Mouse (Mus musculus): ENCODE measurements around the gene Ppp1r15a. TPM values are rescaled to one million over a fixed set of nuclear protein-coding genes. Genes with fewer than 3 reads are reported as not detected.

Gene Ppp1r15a
- polyA plus RNA-seq, 1 experiment from 2014 or later, result 21.9 TPM

DNA sequence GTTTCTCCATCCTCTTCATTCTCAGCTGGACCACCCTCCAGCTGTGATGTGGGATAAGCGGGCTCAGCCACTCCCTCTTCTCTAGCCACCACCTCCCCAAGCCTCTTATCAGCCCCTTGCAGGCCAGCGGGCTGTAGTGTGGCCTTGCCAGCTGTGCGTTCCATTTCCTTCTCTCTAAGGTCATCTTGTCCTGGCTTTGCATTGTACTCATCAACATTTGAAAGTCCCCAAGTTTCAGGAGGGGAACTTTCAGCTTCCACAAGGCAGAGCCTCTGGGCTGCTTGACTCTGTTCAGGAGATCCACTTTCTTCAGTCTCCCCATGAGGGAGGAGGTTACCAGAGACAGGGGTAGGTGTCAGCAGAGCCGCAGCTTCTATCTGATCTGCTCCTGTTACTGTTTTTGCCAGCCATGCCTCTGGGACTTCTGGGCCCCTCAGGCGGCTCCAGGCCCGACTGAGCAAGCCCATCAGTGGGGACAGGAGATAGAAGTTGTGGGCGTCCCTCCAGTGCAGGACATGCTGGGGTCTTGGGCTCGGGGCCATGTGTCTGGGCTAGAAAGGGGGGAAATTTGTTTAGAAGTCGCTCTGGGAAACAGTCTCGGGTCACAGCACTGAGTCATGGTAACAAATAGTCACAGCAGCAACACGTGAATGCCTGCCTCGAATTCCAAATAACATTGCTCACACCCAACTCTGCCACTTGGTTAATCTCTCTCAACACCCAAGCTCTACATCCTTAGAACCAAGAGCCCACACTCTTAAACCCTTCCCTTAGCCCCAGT, 1.0 kb downstream of the Ppp1r15a start:
- Histone ChIP-seq H3K27me3 (replicated peaks; ENCODE audit: control insufficient read depth, insufficient read depth, low read length) (no peaks in the 10 kb centered on the region), H3K36me3 (ENCODE audit: control insufficient read depth, insufficient read depth, low read length) (peaks cover 10% of the 10 kb centered on the region; the same call in 1 of the 2 replicates), H3K27ac (replicated peaks; ENCODE audit: low read depth, low read length) (peak overlapping the region; percentile 94), H3K9me3 (ENCODE audit: control insufficient read depth, low read length) (no peaks in the 10 kb centered on the region), H3K4me2 (ENCODE audit: low read depth, low read length) (peak overlapping the region; percentile 94), H3K9ac (ENCODE audit: low read depth, low read length) (peak overlapping the region; percentile 89), H3K4me1 (ENCODE audit: control insufficient read depth, insufficient read depth, low read length) (peaks cover 21% of the 10 kb centered on the region), H3K4me3 (ENCODE audit: low read depth, low read length) (peak overlapping the region; percentile 77)
- ATAC-seq (ENCODE audit: low read depth) (no peak), DNase-seq (ENCODE audit: low spot score) (no peak)
- 25% methylated on average over 9 of the region's 12 CpGs for WGBS

DNA sequence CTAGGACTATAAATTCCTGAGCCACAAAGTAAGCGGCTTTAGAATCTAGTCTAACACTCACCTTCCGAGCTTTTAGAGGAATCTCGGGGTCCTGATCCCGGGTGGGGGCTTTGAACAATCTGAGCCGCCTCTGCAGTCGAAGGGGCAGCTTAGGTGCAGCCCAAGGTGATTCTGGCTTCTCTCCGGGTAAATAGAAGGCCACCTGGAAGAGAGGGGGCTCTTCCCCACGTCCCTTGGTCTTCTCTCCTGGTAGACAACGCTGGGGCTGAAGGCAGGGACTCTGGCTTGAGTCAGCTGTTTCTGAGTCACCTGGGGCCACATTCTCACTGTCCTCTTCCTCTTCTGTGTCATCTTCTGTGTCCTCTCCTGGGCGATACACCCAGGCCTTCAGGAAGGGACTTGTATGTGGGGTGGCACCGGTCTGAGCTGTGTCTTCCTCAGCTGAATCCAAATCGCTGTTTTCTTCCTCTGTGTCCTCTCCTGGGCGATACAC, 2.3 kb downstream of the Ppp1r15a start:
- Histone ChIP-seq H3K9me3 (ENCODE audit: control insufficient read depth, low read length) (no peaks in the 10 kb centered on the region), H3K27ac (replicated peaks; ENCODE audit: low read depth, low read length) (no peak overlapping the region), H3K4me1 (ENCODE audit: control insufficient read depth, insufficient read depth, low read length) (peaks cover 17% of the 10 kb centered on the region), H3K27me3 (replicated peaks; ENCODE audit: control insufficient read depth, insufficient read depth, low read length) (no peaks in the 10 kb centered on the region), H3K4me2 (ENCODE audit: low read depth, low read length) (peak overlapping the region; percentile 13), H3K36me3 (ENCODE audit: control insufficient read depth, insufficient read depth, low read length) (peaks cover 10% of the 10 kb centered on the region; the same call in 1 of the 2 replicates), H3K4me3 (ENCODE audit: low read depth, low read length) (no peak overlapping the region), H3K9ac (ENCODE audit: low read depth, low read length) (no peak overlapping the region)
- WGBS, result 88% methylated on average over 13 of the region's 13 CpGs
- ATAC-seq (ENCODE audit: low read depth) (no peak), DNase-seq (ENCODE audit: low spot score) (no peak)

DNA sequence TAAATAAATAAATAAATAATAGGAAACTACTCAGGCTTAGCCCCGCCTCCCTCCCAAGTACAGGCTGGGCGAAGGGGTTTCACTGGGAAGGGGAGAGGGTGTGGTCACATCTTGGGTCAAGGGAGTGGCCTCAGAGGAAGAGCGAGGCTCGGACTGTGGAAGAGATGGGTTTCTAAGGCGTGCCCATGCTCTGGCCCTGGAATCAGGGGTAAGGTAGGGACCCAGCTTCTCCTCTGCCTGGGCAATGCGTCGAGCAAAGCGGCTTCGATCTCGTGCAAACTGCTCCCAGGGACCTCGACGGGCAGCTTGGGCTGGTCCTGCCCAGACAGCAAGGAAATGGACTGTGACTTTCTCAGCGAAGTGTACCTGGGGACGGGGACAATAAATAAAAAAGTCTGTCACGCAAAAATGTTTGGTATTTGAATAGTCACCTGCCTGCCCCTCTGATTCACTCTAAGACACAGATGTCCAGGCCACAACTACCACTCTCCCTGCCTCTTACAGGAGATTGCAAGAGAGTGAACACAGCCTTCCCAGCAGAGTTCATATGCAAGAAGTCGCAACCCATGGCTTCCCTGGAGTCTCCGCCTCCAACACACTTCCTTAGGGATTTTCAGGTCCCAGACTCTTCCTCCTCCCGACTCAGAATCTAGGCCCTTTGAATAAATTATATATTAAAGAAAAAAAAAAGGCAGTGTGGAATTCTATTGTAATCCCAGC, 3.0 kb downstream of the Ppp1r15a start:
- Histone ChIP-seq H3K4me1 (ENCODE audit: control insufficient read depth, insufficient read depth, low read length) (peaks cover 17% of the 10 kb centered on the region), H3K4me2 (ENCODE audit: low read depth, low read length) (peak overlapping the region; percentile 13), H3K27me3 (replicated peaks; ENCODE audit: control insufficient read depth, insufficient read depth, low read length) (no peaks in the 10 kb centered on the region), H3K9ac (ENCODE audit: low read depth, low read length) (no peak overlapping the region), H3K4me3 (ENCODE audit: low read depth, low read length) (no peak overlapping the region), H3K36me3 (ENCODE audit: control insufficient read depth, insufficient read depth, low read length) (peaks cover 10% of the 10 kb centered on the region; the same call in 1 of the 2 replicates), H3K27ac (replicated peaks; ENCODE audit: low read depth, low read length) (no peak overlapping the region), H3K9me3 (ENCODE audit: control insufficient read depth, low read length) (no peaks in the 10 kb centered on the region)
- no peak for ATAC-seq (ENCODE audit: low read depth)
- DNase-seq (ENCODE audit: low spot score), result no peak
- WGBS, result 67% methylated on average over 18 of the region's 18 CpGs

DNA sequence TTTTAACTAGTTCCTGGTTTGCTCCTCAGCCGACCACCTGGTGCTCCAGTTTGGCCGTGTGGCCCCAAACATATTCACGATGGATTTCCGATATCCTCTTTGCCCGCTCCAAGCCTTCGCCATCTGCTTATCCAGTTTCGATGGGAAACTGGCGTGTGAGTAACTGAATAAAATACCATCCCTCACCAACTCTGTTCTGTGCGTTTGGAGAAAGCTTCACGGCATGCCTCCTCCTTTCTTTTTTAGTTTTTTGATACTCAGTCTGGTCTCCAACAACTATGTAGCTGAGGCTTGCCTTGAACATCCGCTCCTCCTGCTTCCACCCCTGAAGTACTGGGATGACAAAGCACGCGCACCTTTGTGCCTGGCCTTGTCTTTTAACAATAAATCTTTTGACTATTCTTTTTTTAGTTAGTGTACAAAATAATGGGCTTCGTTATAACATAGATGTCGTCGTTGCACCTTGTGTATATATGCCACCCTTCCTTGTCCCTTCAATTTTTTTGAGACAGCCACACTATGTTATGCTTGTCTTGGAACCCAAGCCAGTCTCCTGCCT, 3.8 kb downstream of the Ppp1r15a start:
- DNase-seq (ENCODE audit: low spot score) (no peak), ATAC-seq (ENCODE audit: low read depth) (no peak)
- H3K4me1 ChIP-seq (ENCODE audit: control insufficient read depth, insufficient read depth, low read length), result peaks cover 17% of the 10 kb centered on the region
- peak overlapping the region; percentile 86 for H3K27ac ChIP-seq (replicated peaks; ENCODE audit: low read depth, low read length)
- 58% methylated on average over 16 of the region's 16 CpGs for WGBS
- H3K9me3 ChIP-seq (ENCODE audit: control insufficient read depth, low read length), result no peaks in the 10 kb centered on the region
- H3K27me3 ChIP-seq (replicated peaks; ENCODE audit: control insufficient read depth, insufficient read depth, low read length), result no peaks in the 10 kb centered on the region
- H3K9ac ChIP-seq (ENCODE audit: low read depth, low read length), result peak overlapping the region; percentile 54; the same call in 1 of the 2 replicates
- H3K4me3 ChIP-seq (ENCODE audit: low read depth, low read length), result peak overlapping the region; percentile 42
- peak overlapping the region; percentile 53 for H3K4me2 ChIP-seq (ENCODE audit: low read depth, low read length)
- peaks cover 10% of the 10 kb centered on the region; the same call in 1 of the 2 replicates for H3K36me3 ChIP-seq (ENCODE audit: control insufficient read depth, insufficient read depth, low read length)

DNA sequence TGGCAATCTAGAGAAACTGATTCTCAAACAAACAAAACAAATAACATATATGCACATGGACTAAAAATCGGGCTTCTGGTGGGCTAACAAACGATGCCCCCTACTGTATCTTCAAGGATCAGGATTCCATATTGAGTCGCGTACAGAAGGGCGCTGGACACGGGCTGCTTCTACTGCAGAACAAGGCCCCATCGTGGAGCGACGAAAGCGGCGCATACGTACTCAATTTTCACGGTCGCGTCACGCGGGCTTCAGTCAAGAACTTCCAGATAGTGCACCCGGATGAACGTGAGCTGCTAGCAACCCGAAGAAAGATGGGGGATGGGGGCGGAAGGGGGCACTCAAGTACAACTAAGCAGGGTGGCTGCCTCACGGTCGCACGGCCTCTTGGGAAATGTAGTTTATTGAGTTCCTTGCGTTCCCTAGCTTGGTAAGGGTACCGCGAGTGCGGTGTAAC, 4.3 kb downstream of the Ppp1r15a start:
- under 1% methylated on average over 28 of the region's 28 CpGs for WGBS
- Histone ChIP-seq H3K4me1 (ENCODE audit: control insufficient read depth, insufficient read depth, low read length) (peaks cover 17% of the 10 kb centered on the region), H3K27ac (replicated peaks; ENCODE audit: low read depth, low read length) (peak overlapping the region; percentile 86), H3K9ac (ENCODE audit: low read depth, low read length) (peak overlapping the region; percentile 54), H3K36me3 (ENCODE audit: control insufficient read depth, insufficient read depth, low read length) (peaks cover 10% of the 10 kb centered on the region; the same call in 1 of the 2 replicates), H3K4me2 (ENCODE audit: low read depth, low read length) (peak overlapping the region; percentile 53), H3K9me3 (ENCODE audit: control insufficient read depth, low read length) (no peaks in the 10 kb centered on the region), H3K27me3 (replicated peaks; ENCODE audit: control insufficient read depth, insufficient read depth, low read length) (no peaks in the 10 kb centered on the region), H3K4me3 (ENCODE audit: low read depth, low read length) (peak overlapping the region; percentile 42)
- ATAC-seq (ENCODE audit: low read depth), result peak; percentile 83
- peak; percentile 98 for DNase-seq (ENCODE audit: low spot score)

DNA sequence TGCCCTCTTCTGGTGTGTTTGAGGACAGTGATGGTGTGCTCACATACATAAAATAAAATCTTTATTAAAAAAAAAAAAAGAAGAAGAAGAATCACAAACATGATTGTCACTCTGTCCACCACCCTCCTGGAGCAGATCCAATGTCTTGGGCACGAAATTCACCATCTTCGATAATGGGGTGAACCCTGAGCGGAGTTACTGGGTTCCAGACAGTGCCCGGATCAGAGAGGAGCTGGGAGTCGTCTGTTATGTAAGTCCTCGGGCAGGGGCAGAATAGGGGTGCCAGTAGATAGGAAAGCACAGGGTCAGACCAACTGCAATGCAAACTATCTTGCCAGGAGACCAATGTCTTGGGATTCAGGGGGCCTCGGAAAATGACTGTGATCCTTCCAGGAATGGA, 5.5 kb downstream of the Ppp1r15a start:
- Histone ChIP-seq H3K4me3 (ENCODE audit: low read depth, low read length) (no peak overlapping the region), H3K36me3 (ENCODE audit: control insufficient read depth, insufficient read depth, low read length) (peaks cover 10% of the 10 kb centered on the region; the same call in 1 of the 2 replicates), H3K4me1 (ENCODE audit: control insufficient read depth, insufficient read depth, low read length) (peaks cover 17% of the 10 kb centered on the region), H3K4me2 (ENCODE audit: low read depth, low read length) (no peak overlapping the region), H3K27me3 (replicated peaks; ENCODE audit: control insufficient read depth, insufficient read depth, low read length) (no peaks in the 10 kb centered on the region), H3K27ac (replicated peaks; ENCODE audit: low read depth, low read length) (no peak overlapping the region), H3K9me3 (ENCODE audit: control insufficient read depth, low read length) (no peaks in the 10 kb centered on the region), H3K9ac (ENCODE audit: low read depth, low read length) (no peak overlapping the region)
- 87% methylated on average over 7 of the region's 7 CpGs for WGBS
- no peak for DNase-seq (ENCODE audit: low spot score)
- ATAC-seq (ENCODE audit: low read depth), result no peak

DNA sequence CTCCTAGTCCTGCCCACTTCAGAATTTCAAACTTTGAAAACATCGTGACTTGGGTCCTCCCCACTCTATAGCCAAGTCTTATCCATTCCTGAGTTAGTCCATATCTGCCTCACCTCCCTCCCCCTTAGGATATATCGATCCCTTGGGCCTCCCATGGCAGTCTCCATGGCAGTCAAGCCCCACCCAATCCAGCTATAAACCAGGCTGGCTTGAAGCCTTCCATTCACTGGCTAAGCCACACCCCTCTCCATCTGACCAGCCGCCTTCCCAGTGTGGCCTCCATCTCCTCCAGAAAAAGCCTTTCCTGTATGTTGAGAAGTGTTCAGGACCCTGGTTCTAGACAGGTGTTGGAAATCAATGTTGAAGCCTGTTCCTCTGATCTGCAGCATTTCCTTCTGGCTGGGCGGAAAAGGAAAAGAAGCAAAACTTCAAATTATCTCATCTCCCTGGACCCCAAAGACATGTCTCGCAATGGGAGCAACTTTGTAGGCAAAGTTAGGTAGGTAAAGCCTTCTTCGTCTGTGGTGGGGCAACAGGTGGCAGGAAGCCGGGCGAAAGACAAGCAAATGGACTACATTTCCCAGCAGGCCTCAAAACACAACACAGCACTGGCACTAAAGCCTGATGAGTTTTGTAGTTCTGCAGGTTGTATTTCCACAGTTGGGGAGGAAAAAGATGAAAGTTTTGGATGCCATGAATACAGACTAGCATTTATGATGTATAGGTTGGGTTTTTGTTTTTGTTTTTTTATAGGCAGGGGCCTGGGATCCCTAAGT, 6.5 kb downstream of the Ppp1r15a start:
- ATAC-seq (ENCODE audit: low read depth), result no peak
- H3K27ac ChIP-seq (replicated peaks; ENCODE audit: low read depth, low read length), result no peak overlapping the region

DNA sequence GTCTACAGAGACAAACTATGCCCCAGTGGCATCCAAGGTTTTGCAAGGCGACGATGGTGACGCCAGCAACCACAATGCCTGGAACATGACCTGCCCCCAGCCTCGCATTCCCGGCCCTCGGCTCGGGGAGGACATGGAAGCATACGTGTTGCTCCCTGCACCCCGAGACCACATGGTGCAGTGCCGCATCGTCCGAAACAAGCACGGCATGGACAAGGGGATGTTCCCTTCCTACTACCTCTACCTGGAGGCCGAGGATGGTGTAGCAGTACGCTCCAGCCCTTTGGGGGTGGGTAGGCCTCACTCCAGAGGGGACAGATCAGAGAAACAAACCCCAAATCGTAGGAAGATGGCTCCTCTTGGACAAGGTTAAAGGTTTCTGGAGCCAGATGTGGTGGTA, 7.5 kb downstream of the Ppp1r15a start:
- H3K9ac ChIP-seq (ENCODE audit: low read depth, low read length), result no peak overlapping the region
- DNase-seq (ENCODE audit: low spot score) (no peak), ATAC-seq (ENCODE audit: low read depth) (no peak)
- no peaks in the 10 kb centered on the region for H3K9me3 ChIP-seq (ENCODE audit: control insufficient read depth, low read length)
- no peaks in the 10 kb centered on the region for H3K27me3 ChIP-seq (replicated peaks; ENCODE audit: control insufficient read depth, insufficient read depth, low read length)
- H3K4me2 ChIP-seq (ENCODE audit: low read depth, low read length), result no peak overlapping the region
- peaks cover 10% of the 10 kb centered on the region; the same call in 1 of the 2 replicates for H3K36me3 ChIP-seq (ENCODE audit: control insufficient read depth, insufficient read depth, low read length)
- no peak overlapping the region for H3K27ac ChIP-seq (replicated peaks; ENCODE audit: low read depth, low read length)
- H3K4me3 ChIP-seq (ENCODE audit: low read depth, low read length), result no peak overlapping the region
- WGBS, result 92% methylated on average over 16 of the region's 16 CpGs
- H3K4me1 ChIP-seq (ENCODE audit: control insufficient read depth, insufficient read depth, low read length), result peaks cover 5% of the 10 kb centered on the region; the same call in 1 of the 2 replicates

More for the DNA sequence above, 6.5 kb downstream of the Ppp1r15a start:
- DNase-seq (ENCODE audit: low spot score), result no peak
- 80% methylated on average over 8 of the region's 8 CpGs for WGBS
- Histone ChIP-seq H3K36me3 (ENCODE audit: control insufficient read depth, insufficient read depth, low read length) (peaks cover 10% of the 10 kb centered on the region; the same call in 1 of the 2 replicates), H3K4me3 (ENCODE audit: low read depth, low read length) (no peak overlapping the region), H3K9ac (ENCODE audit: low read depth, low read length) (no peak overlapping the region), H3K4me1 (ENCODE audit: control insufficient read depth, insufficient read depth, low read length) (peaks cover 7% of the 10 kb centered on the region; the same call in 1 of the 2 replicates), H3K4me2 (ENCODE audit: low read depth, low read length) (no peak overlapping the region), H3K9me3 (ENCODE audit: control insufficient read depth, low read length) (no peaks in the 10 kb centered on the region), H3K27me3 (replicated peaks; ENCODE audit: control insufficient read depth, insufficient read depth, low read length) (no peaks in the 10 kb centered on the region)

Data from embryonic facial prominence, embryonic 14.5 days (tissue).